ENCODE assay signal across 16 mouse cellular contexts in the genomic region with DNA sequence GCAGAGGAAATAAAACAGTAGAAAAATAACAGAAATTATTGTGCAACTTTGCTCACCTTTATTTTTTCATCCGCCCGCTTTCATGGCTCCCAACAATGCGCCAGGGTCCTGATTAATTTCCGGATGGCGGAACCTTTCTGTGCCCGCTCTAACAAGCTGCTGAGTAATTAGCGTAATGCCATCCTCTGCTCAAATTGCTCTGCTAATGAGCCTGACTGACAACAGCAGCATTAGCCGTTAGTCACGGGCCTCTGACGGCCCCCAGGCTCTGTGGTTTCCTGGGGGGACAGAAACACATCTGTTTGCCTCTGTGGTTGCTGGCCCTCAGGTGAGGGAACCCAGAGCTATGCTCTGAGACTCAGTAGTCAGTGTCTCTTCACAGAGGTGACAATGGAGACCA. TPM values are rescaled to one million over a fixed set of nuclear protein-coding genes. Genes with fewer than 3 reads are reported as not detected.
DNase-seq lines count a peak whose midpoint lies in the region; ATAC-seq and TF ChIP-seq lines count a peak whose summit lies in the region.
"Had no signal": no experiment of that assay in that cellular context is flagged by ENCODE, and none has a peak within 500 bp of the region (broad histone marks: within the 10 kb centered on the region; RNA-seq: fewer than 3 reads in every experiment).

No protein-coding gene starts in this region.

- no peak for TF ChIP-seq RAD21 in CH12.LX (IDR thresholded peaks at IDR 0.05; ENCODE audit: low read depth, low read length)

- no peak overlapping the region for H3K9ac ChIP-seq in midbrain, embryonic 13.5 days (replicated peaks)
- no peak overlapping the region for H3K9ac ChIP-seq in CH12.LX (ENCODE audit: insufficient read depth, low read depth)
- no peak overlapping the region for H3K9ac ChIP-seq in forebrain, embryonic 11.5 days (ENCODE audit: low read length)
- no peak overlapping the region for H3K9ac ChIP-seq in hindbrain, postnatal 0 days (replicated peaks; ENCODE audit: low read length)
- H3K9ac ChIP-seq in intestine, postnatal 0 days (ENCODE audit: low read depth, low read length) = no peak overlapping the region
- H3K9ac ChIP-seq: liver, embryonic 14.5 days had no signal

- dilution Hi-C loops in CH12.LX (cut with MboI; ENCODE audit: extremely low pct_ligation_motif_present, extremely low pct_unique_long_range_greater_than_20kb, low sequenced_read_pairs) = no loop called here

- H3K27ac ChIP-seq in midbrain, embryonic 13.5 days = peak overlapping the region; percentile 39; the same call in 1 of the 2 replicates
- H3K27ac ChIP-seq in midbrain, embryonic 10.5 days (replicated peaks) = no peak overlapping the region
- no peak overlapping the region for H3K27ac ChIP-seq in CH12.LX (ENCODE audit: insufficient read depth, low read depth)
- H3K27ac ChIP-seq in forebrain, embryonic 11.5 days (ENCODE audit: low read depth, low read length) = no peak overlapping the region
- no peak overlapping the region for H3K27ac ChIP-seq in hindbrain, postnatal 0 days
- H3K27ac ChIP-seq in intestine, postnatal 0 days (ENCODE audit: low read depth, low read length) = no peak overlapping the region
- H3K27ac ChIP-seq: limb, embryonic 10.5 days; liver, embryonic 14.5 days had no signal

- no peaks in the 10 kb centered on the region for H3K27me3 ChIP-seq in midbrain, embryonic 13.5 days
- 0 out of 2 replicates have a peak, but pooled peaks cover 7% of the 10 kb centered on the region for H3K27me3 ChIP-seq in midbrain, embryonic 10.5 days (ENCODE audit: low read depth, poor library complexity, severe bottlenecking)
- H3K27me3 ChIP-seq in CH12.LX (replicated peaks) = peaks cover 38% of the 10 kb centered on the region
- peaks cover 2% of the 10 kb centered on the region; the same call in 1 of the 2 replicates for H3K27me3 ChIP-seq in forebrain, embryonic 11.5 days (ENCODE audit: control insufficient read depth, insufficient read depth, low read length)
- no peaks in the 10 kb centered on the region for H3K27me3 ChIP-seq in hindbrain, postnatal 0 days (ENCODE audit: insufficient read depth, low read length)
- no peaks in the 10 kb centered on the region for H3K27me3 ChIP-seq in intestine, postnatal 0 days (replicated peaks; ENCODE audit: control insufficient read depth, insufficient read depth, low read length)

- TF ChIP-seq POLR2A in CH12.LX (IDR thresholded peaks at IDR 0.05; ENCODE audit: low read depth, low read length) = no peak

- 62% methylated on average over 10 of the region's 10 CpGs for WGBS in midbrain, embryonic 13.5 days
- 79% methylated on average over 10 of the region's 10 CpGs for whole genome bisulfite sequencing in midbrain, embryonic 10.5 days
- 32% methylated on average over 10 of the region's 10 CpGs for WGBS in forebrain, embryonic 11.5 days
- WGBS in hindbrain, postnatal 0 days = 30% methylated on average over 10 of the region's 10 CpGs
- WGBS in intestine, postnatal 0 days = 78% methylated on average over 10 of the region's 10 CpGs

- no peak for TF ChIP-seq CTCF in CH12.LX (conservative IDR thresholded peaks at IDR 0.05 in 1 of 2, IDR thresholded peaks at IDR 0.05 in 1 of 2; ENCODE audit: low read depth in 2 of 2, low read length in 2 of 2)
- TF ChIP-seq CTCF in hindbrain, postnatal 0 days (IDR thresholded peaks at IDR 0.05; ENCODE audit: low read depth) = no peak
- TF ChIP-seq CTCF in intestine, postnatal 0 days (IDR thresholded peaks at IDR 0.05; ENCODE audit: low read depth) = no peak

- no peak for DNase-seq in midbrain, embryonic 10.5 days (ENCODE audit: low spot score)
- DNase-seq in CH12.LX (ENCODE audit: extremely low read depth) = no peak
- peak; percentile 67 for DNase-seq in forebrain, embryonic 11.5 days (ENCODE audit: low spot score)
- DNase-seq in hindbrain, postnatal 0 days (ENCODE audit: low spot score) = peak; percentile 44
- no peak for DNase-seq in lung, postnatal 4 days
- DNase-seq in lung, postnatal 14 days = no peak
- DNase-seq: adrenal gland, postnatal 36 days; kidney, postnatal 4 days; layer of hippocampus, postnatal 36 days; lung, postnatal 36 days; right cerebral cortex, postnatal 4 days had no signal

- TF ChIP-seq EP300 in CH12.LX (IDR thresholded peaks at IDR 0.05; ENCODE audit: low read length) = no peak

- H3K9me3 ChIP-seq in midbrain, embryonic 13.5 days = no peaks in the 10 kb centered on the region
- no peaks in the 10 kb centered on the region for H3K9me3 ChIP-seq in midbrain, embryonic 10.5 days (replicated peaks)
- H3K9me3 ChIP-seq in CH12.LX (replicated peaks; ENCODE audit: low read length) = no peaks in the 10 kb centered on the region
- H3K9me3 ChIP-seq in forebrain, embryonic 11.5 days (ENCODE audit: control insufficient read depth, low read length) = no peaks in the 10 kb centered on the region
- H3K9me3 ChIP-seq in hindbrain, postnatal 0 days (ENCODE audit: low read length) = no peaks in the 10 kb centered on the region
- no peaks in the 10 kb centered on the region for H3K9me3 ChIP-seq in intestine, postnatal 0 days (ENCODE audit: control insufficient read depth)
- H3K9me3 ChIP-seq: limb, embryonic 10.5 days had no signal

- no peaks in the 10 kb centered on the region for H3K79me2 ChIP-seq in CH12.LX (replicated peaks; ENCODE audit: control insufficient read depth, extremely low read depth, insufficient read depth, poor library complexity, severe bottlenecking)

- no peaks in the 10 kb centered on the region for H3K36me3 ChIP-seq in midbrain, embryonic 13.5 days
- H3K36me3 ChIP-seq in midbrain, embryonic 10.5 days = no peaks in the 10 kb centered on the region
- no peaks in the 10 kb centered on the region for H3K36me3 ChIP-seq in CH12.LX (replicated peaks in 1 of 2; ENCODE audit: control insufficient read depth in 1 of 2, insufficient read depth in 1 of 2, low read length in 1 of 2)
- H3K36me3 ChIP-seq in forebrain, embryonic 11.5 days (ENCODE audit: control insufficient read depth, insufficient read depth, low read length) = no peaks in the 10 kb centered on the region
- H3K36me3 ChIP-seq in hindbrain, postnatal 0 days (ENCODE audit: insufficient read depth, low read length) = no peaks in the 10 kb centered on the region
- no peaks in the 10 kb centered on the region for H3K36me3 ChIP-seq in intestine, postnatal 0 days (ENCODE audit: control insufficient read depth, insufficient read depth)
- H3K36me3 ChIP-seq: limb, embryonic 10.5 days had no signal

- no peak overlapping the region for H3K4me3 ChIP-seq in midbrain, embryonic 13.5 days (replicated peaks)
- no peak overlapping the region for H3K4me3 ChIP-seq in midbrain, embryonic 10.5 days
- no peak overlapping the region for H3K4me3 ChIP-seq in CH12.LX (replicated peaks in 1 of 3; ENCODE audit: low read depth in 2 of 3, low read length in 2 of 3, poor library complexity in 1 of 3)
- H3K4me3 ChIP-seq in forebrain, embryonic 11.5 days (ENCODE audit: low read depth, low read length) = no peak overlapping the region
- no peak overlapping the region for H3K4me3 ChIP-seq in hindbrain, postnatal 0 days (ENCODE audit: low read length)
- H3K4me3 ChIP-seq in intestine, postnatal 0 days (ENCODE audit: low read depth, low read length) = no peak overlapping the region
- H3K4me3 ChIP-seq: limb, embryonic 10.5 days had no signal

- H3K4me1 ChIP-seq in midbrain, embryonic 13.5 days (replicated peaks) = no peaks in the 10 kb centered on the region
- H3K4me1 ChIP-seq in midbrain, embryonic 10.5 days = no peaks in the 10 kb centered on the region
- no peaks in the 10 kb centered on the region for H3K4me1 ChIP-seq in CH12.LX (ENCODE audit: control insufficient read depth in 1 of 2, insufficient read depth in 2 of 2)
- peaks cover 6% of the 10 kb centered on the region for H3K4me1 ChIP-seq in forebrain, embryonic 11.5 days (replicated peaks; ENCODE audit: control insufficient read depth, insufficient read depth, low read length)
- no peaks in the 10 kb centered on the region for H3K4me1 ChIP-seq in hindbrain, postnatal 0 days (ENCODE audit: insufficient read depth, low read length)
- H3K4me1 ChIP-seq in intestine, postnatal 0 days (replicated peaks; ENCODE audit: control insufficient read depth, insufficient read depth, low read length) = no peaks in the 10 kb centered on the region

- ATAC-seq in midbrain, embryonic 13.5 days = no peak
- ATAC-seq in forebrain, embryonic 11.5 days (replicated peaks; ENCODE audit: low FRiP score) = peak; percentile 68
- no peak for ATAC-seq in hindbrain, postnatal 0 days
- ATAC-seq in intestine, postnatal 0 days = no peak

- in situ Hi-C loops in CH12.LX (cut with MboI; ENCODE audit: low pct_ligation_motif_present, low pct_unique_long_range_greater_than_20kb, low sequenced_read_pairs) = loop anchor here (5.0 kb wide), 1 partner anchor 44 kb away; no protein-coding TSS in a partner anchor

- no peak overlapping the region for H3K4me2 ChIP-seq in midbrain, embryonic 13.5 days (replicated peaks)
- no peak overlapping the region for H3K4me2 ChIP-seq in CH12.LX (ENCODE audit: insufficient read depth, low read depth, poor library complexity, severe bottlenecking)
- H3K4me2 ChIP-seq in forebrain, embryonic 11.5 days (ENCODE audit: low read depth, low read length, severe bottlenecking) = peak overlapping the region; percentile 21; the same call in 1 of the 2 replicates
- no peak overlapping the region; the same call in 1 of the 2 replicates for H3K4me2 ChIP-seq in hindbrain, postnatal 0 days (ENCODE audit: low read depth, low read length)
- H3K4me2 ChIP-seq in intestine, postnatal 0 days (replicated peaks; ENCODE audit: low read depth) = no peak overlapping the region

RNA-seq across cellular contexts. Expression of a gene that starts 26.7 kb away (rescaled TPM):
- 4.0 and 4.7 TPM in 2 replicates for polyA plus RNA-seq in midbrain, embryonic 13.5 days (2015; fragmentation: Nextera tagmentation; extraction: Ambion mirVana)
- 4.4 and 6.1 TPM in 2 replicates for polyA plus RNA-seq in midbrain, embryonic 10.5 days (2016; fragmentation: Nextera tagmentation; extraction: Ambion mirVana)
- total RNA-seq in CH12.LX (2012; rRNA removed) (not detected in 2 replicates), CH12.LX (2014; rRNA removed) (not detected in 2 replicates)
- not detected in 2 replicates for polyA plus RNA-seq in CH12.LX (2012; ENCODE audit: insufficient read length, low read depth)
- 1.1 TPM in 2 replicates for polyA plus RNA-seq in forebrain, embryonic 11.5 days (2014; fragmentation: Nextera tagmentation; extraction: Ambion mirVana)
- 0.75 and 3.7 TPM in 2 replicates for total RNA-seq in hindbrain, postnatal 0 days (2014; rRNA removed)
- polyA plus RNA-seq in hindbrain, postnatal 0 days (2015; fragmentation: Nextera tagmentation; extraction: Ambion mirVana) = 29.4 and 40.6 TPM in 2 replicates
- polyA plus RNA-seq in intestine, postnatal 0 days (2015; fragmentation: Nextera tagmentation; extraction: Ambion mirVana) = 38.7 and 42.3 TPM in 2 replicates
- total RNA-seq: granulocyte monocyte progenitor cell, adult 5-6 weeks had no signal

RNA-seq across cellular contexts. Expression of a gene that starts 52.4 kb away (rescaled TPM):
- polyA plus RNA-seq in midbrain, embryonic 13.5 days (2015; fragmentation: Nextera tagmentation; extraction: Ambion mirVana) = 0.35 and 0.37 TPM in 2 replicates
- polyA plus RNA-seq in midbrain, embryonic 10.5 days (2016; fragmentation: Nextera tagmentation; extraction: Ambion mirVana) = 0.12 and 0.25 TPM in 2 replicates
- 0.08 TPM in 1 of 2 replicates, not detected in the other for total RNA-seq in CH12.LX (2012; rRNA removed)
- 0.19 and 0.32 TPM in 2 replicates for total RNA-seq in CH12.LX (2014; rRNA removed)
- polyA plus RNA-seq in CH12.LX (2012; ENCODE audit: insufficient read length, low read depth) = 0.17 and 0.26 TPM in 2 replicates
- 0.27 and 0.29 TPM in 2 replicates for polyA plus RNA-seq in forebrain, embryonic 11.5 days (2014; fragmentation: Nextera tagmentation; extraction: Ambion mirVana)
- total RNA-seq in hindbrain, postnatal 0 days (2014; rRNA removed) = 1.3 and 1.5 TPM in 2 replicates
- 0.97 and 1.1 TPM in 2 replicates for polyA plus RNA-seq in hindbrain, postnatal 0 days (2015; fragmentation: Nextera tagmentation; extraction: Ambion mirVana)
- polyA plus RNA-seq in intestine, postnatal 0 days (2015; fragmentation: Nextera tagmentation; extraction: Ambion mirVana) = 1.1 and 1.3 TPM in 2 replicates

Comparison
In these comparisons a context has a peak if more than half of its experiments do, and no peak if none do; other contexts are left out.
1. DNase-seq: peak in forebrain, embryonic 11.5 days (single experiment) and hindbrain, postnatal 0 days (single experiment); none in midbrain, embryonic 10.5 days (single experiment), CH12.LX (single experiment), lung, postnatal 4 days (0 of 2) and lung, postnatal 14 days (single experiment).